24 mouse cellular contexts compared by ENCODE assay signal in genomic region chrX:129645106-129645505, GRCm38 (mm10).
A peak's percentile ranks its signal among the peaks of the same experiment; 100 is the strongest.
DNase-seq lines count a peak whose midpoint lies in the region; ATAC-seq and TF ChIP-seq lines count a peak whose summit lies in the region.
"Had no signal": no experiment of that assay in that cellular context is flagged by ENCODE, and none has a peak within 500 bp of the region (broad histone marks: within the 10 kb centered on the region; RNA-seq: fewer than 3 reads in every experiment).

No protein-coding gene starts in this region.

- no peak for TF ChIP-seq CTCF in forebrain, postnatal 0 days (IDR thresholded peaks at IDR 0.05; ENCODE audit: low read depth)
- TF ChIP-seq CTCF in liver, adult 2 months (IDR thresholded peaks at IDR 0.05; ENCODE audit: low read depth, low read length) = no peak
- TF ChIP-seq CTCF in liver, postnatal 0 days (IDR thresholded peaks at IDR 0.05; ENCODE audit: low read depth) = no peak

- no peaks in the 10 kb centered on the region for H3K27me3 ChIP-seq in forebrain, postnatal 0 days (ENCODE audit: insufficient read depth, low read length)
- no peaks in the 10 kb centered on the region for H3K27me3 ChIP-seq in forebrain, embryonic 16.5 days (replicated peaks; ENCODE audit: control insufficient read depth, insufficient read depth, low read length)
- no peaks in the 10 kb centered on the region for H3K27me3 ChIP-seq in liver, adult 2 months (ENCODE audit: control insufficient read depth, insufficient read depth, low read length)
- no peaks in the 10 kb centered on the region for H3K27me3 ChIP-seq in liver, postnatal 0 days (ENCODE audit: insufficient read depth, low read length)
- H3K27me3 ChIP-seq: forebrain, embryonic 15.5 days; heart, embryonic 12.5 days; intestine, embryonic 15.5 days; midbrain, embryonic 15.5 days; neural tube, embryonic 15.5 days had no signal

- peak; percentile 12 for DNase-seq in forebrain, postnatal 0 days
- peak; percentile 2 for DNase-seq in liver, adult 2 months (ENCODE audit: extremely low read depth, low read depth, low spot score)
- DNase-seq in liver, postnatal 0 days = no peak
- peak; percentile 60 for DNase-seq in brain, adult 2 months (ENCODE audit: low read depth, low spot score)
- peak; percentile 5 to 17 for DNase-seq in cerebellum, postnatal 14 days
- DNase-seq in lung, postnatal 4 days = no peak
- DNase-seq in MN1 (ENCODE audit: low spot score) = no peak
- DNase-seq: adrenal gland, postnatal 10 days; gastrocnemius, adult 2 months; heart, postnatal 14 days; kidney, adult 9 months; kidney, postnatal 36 days; spleen, adult 18-20 months; thymus, adult 18-20 months had no signal

- no peak overlapping the region for H3K9ac ChIP-seq in forebrain, postnatal 0 days
- no peak overlapping the region for H3K9ac ChIP-seq in forebrain, embryonic 16.5 days (replicated peaks; ENCODE audit: low read depth, low read length)
- H3K9ac ChIP-seq in liver, adult 2 months (ENCODE audit: low read depth, low read length) = no peak overlapping the region
- H3K9ac ChIP-seq in liver, postnatal 0 days (replicated peaks) = no peak overlapping the region
- H3K9ac ChIP-seq: forebrain, embryonic 15.5 days; heart, embryonic 12.5 days; hindbrain, embryonic 14.5 days; intestine, embryonic 15.5 days; midbrain, embryonic 15.5 days; neural tube, embryonic 15.5 days had no signal

- H3K4me1 ChIP-seq in forebrain, postnatal 0 days (ENCODE audit: insufficient read depth) = no peaks in the 10 kb centered on the region
- H3K4me1 ChIP-seq in forebrain, embryonic 16.5 days (replicated peaks; ENCODE audit: control insufficient read depth, insufficient read depth, low read length) = no peaks in the 10 kb centered on the region
- H3K4me1 ChIP-seq in liver, adult 2 months (ENCODE audit: control insufficient read depth, insufficient read depth, low read length) = no peaks in the 10 kb centered on the region
- H3K4me1 ChIP-seq in liver, postnatal 0 days (ENCODE audit: insufficient read depth) = no peaks in the 10 kb centered on the region
- H3K4me1 ChIP-seq: forebrain, embryonic 15.5 days; heart, embryonic 12.5 days; intestine, embryonic 15.5 days; limb, embryonic 10.5 days; midbrain, embryonic 15.5 days; neural tube, embryonic 15.5 days had no signal

- WGBS in forebrain, postnatal 0 days = 44% methylated on average over 2 of the region's 2 CpGs
- WGBS in forebrain, embryonic 16.5 days = 46% methylated on average over 2 of the region's 2 CpGs
- whole genome bisulfite sequencing in liver, adult 2 months = 91% methylated on average over 2 of the region's 2 CpGs
- 73% methylated on average over 2 of the region's 2 CpGs for WGBS in liver, postnatal 0 days (ENCODE audit: insufficient replicate concordance)

- no peak for TF ChIP-seq POLR2A in liver, adult 2 months (IDR thresholded peaks at IDR 0.05; ENCODE audit: extremely low read depth, insufficient read depth, low read length)

- no peak overlapping the region for H3K27ac ChIP-seq in forebrain, postnatal 0 days (ENCODE audit: low read depth, low read length)
- no peak overlapping the region for H3K27ac ChIP-seq in forebrain, embryonic 16.5 days (ENCODE audit: low read length)
- H3K27ac ChIP-seq in liver, adult 2 months (replicated peaks; ENCODE audit: insufficient read depth, low read depth, low read length) = no peak overlapping the region
- no peak overlapping the region for H3K27ac ChIP-seq in liver, postnatal 0 days (ENCODE audit: low read depth)
- H3K27ac ChIP-seq: forebrain, embryonic 15.5 days; gastrocnemius, adult 2 months; hindbrain, embryonic 14.5 days; intestine, embryonic 15.5 days; limb, embryonic 10.5 days; midbrain, embryonic 15.5 days; neural tube, embryonic 15.5 days had no signal

- H3K4me3 ChIP-seq in forebrain, postnatal 0 days (ENCODE audit: low read depth, low read length) = no peak overlapping the region
- no peak overlapping the region for H3K4me3 ChIP-seq in forebrain, embryonic 16.5 days (replicated peaks; ENCODE audit: low read length)
- H3K4me3 ChIP-seq in liver, adult 2 months (ENCODE audit: insufficient read depth, low read depth, low read length) = no peak overlapping the region
- H3K4me3 ChIP-seq in liver, postnatal 0 days (ENCODE audit: low read depth, low read length) = no peak overlapping the region
- H3K4me3 ChIP-seq: forebrain, embryonic 15.5 days; gastrocnemius, adult 2 months; heart, embryonic 12.5 days; intestine, embryonic 15.5 days; limb, embryonic 10.5 days; midbrain, embryonic 15.5 days; neural tube, embryonic 15.5 days had no signal

- no peak overlapping the region for H3K4me2 ChIP-seq in forebrain, postnatal 0 days (ENCODE audit: low read depth)
- H3K4me2 ChIP-seq in forebrain, embryonic 16.5 days (ENCODE audit: low read length) = no peak overlapping the region
- H3K4me2 ChIP-seq in liver, postnatal 0 days (ENCODE audit: low read depth, low read length) = no peak overlapping the region
- H3K4me2 ChIP-seq: forebrain, embryonic 15.5 days; heart, embryonic 12.5 days; hindbrain, embryonic 14.5 days; intestine, embryonic 15.5 days; liver, embryonic 11.5 days; midbrain, embryonic 15.5 days; neural tube, embryonic 15.5 days had no signal

- H3K36me3 ChIP-seq in forebrain, postnatal 0 days (ENCODE audit: insufficient read depth) = no peaks in the 10 kb centered on the region
- H3K36me3 ChIP-seq in forebrain, embryonic 16.5 days (ENCODE audit: control insufficient read depth, insufficient read depth) = no peaks in the 10 kb centered on the region
- H3K36me3 ChIP-seq in liver, adult 2 months (ENCODE audit: control insufficient read depth, insufficient read depth, low read length) = no peaks in the 10 kb centered on the region
- H3K36me3 ChIP-seq in liver, postnatal 0 days (replicated peaks; ENCODE audit: insufficient read depth, low read length) = no peaks in the 10 kb centered on the region
- H3K36me3 ChIP-seq: forebrain, embryonic 15.5 days; heart, embryonic 12.5 days; intestine, embryonic 15.5 days; limb, embryonic 10.5 days; midbrain, embryonic 15.5 days; neural tube, embryonic 15.5 days had no signal

- no peak for ATAC-seq in forebrain, postnatal 0 days
- no peak for ATAC-seq in forebrain, embryonic 16.5 days
- ATAC-seq in liver, postnatal 0 days = no peak
- ATAC-seq: forebrain, embryonic 15.5 days; intestine, embryonic 15.5 days; midbrain, embryonic 15.5 days; Patski had no signal

- no peak for TF ChIP-seq EP300 in liver, postnatal 0 days (IDR thresholded peaks at IDR 0.05; ENCODE audit: low read depth)

- H3K9me3 ChIP-seq in forebrain, postnatal 0 days (ENCODE audit: low read length) = no peaks in the 10 kb centered on the region
- H3K9me3 ChIP-seq in forebrain, embryonic 16.5 days (ENCODE audit: control insufficient read depth, low read length) = no peaks in the 10 kb centered on the region
- no peaks in the 10 kb centered on the region for H3K9me3 ChIP-seq in liver, postnatal 0 days (ENCODE audit: low read length)
- H3K9me3 ChIP-seq: forebrain, embryonic 15.5 days; heart, embryonic 12.5 days; intestine, embryonic 15.5 days; limb, embryonic 10.5 days; midbrain, embryonic 15.5 days; neural tube, embryonic 15.5 days had no signal

- H3K79me2 ChIP-seq in liver, adult 2 months (ENCODE audit: control insufficient read depth, insufficient read depth, low read length) = no peaks in the 10 kb centered on the region

Comparison
In these comparisons a context has a peak if more than half of its experiments do, and no peak if none do; other contexts are left out.
1. DNase-seq: peak in forebrain, postnatal 0 days (single experiment), liver, adult 2 months (single experiment), brain, adult 2 months (single experiment) and cerebellum, postnatal 14 days (2 of 2); none in liver, postnatal 0 days (single experiment), lung, postnatal 4 days (0 of 2) and MN1 (single experiment).